Mouse (Mus musculus): ENCODE measurements around the gene Rfpl4b.
"Not testable (repeated sequence)": the region's sequence is repeated elsewhere in the genome, so short reads cannot be mapped to it uniquely, and the experiment has no call there.

Gene Rfpl4b

GRCm38 (mm10) chr10:38821679-38822078, at the start of gene Rfpl4b:
Rfpl4b (minus strand) TSS chr10:38821779.
- DNase-seq: no peak

DNA sequence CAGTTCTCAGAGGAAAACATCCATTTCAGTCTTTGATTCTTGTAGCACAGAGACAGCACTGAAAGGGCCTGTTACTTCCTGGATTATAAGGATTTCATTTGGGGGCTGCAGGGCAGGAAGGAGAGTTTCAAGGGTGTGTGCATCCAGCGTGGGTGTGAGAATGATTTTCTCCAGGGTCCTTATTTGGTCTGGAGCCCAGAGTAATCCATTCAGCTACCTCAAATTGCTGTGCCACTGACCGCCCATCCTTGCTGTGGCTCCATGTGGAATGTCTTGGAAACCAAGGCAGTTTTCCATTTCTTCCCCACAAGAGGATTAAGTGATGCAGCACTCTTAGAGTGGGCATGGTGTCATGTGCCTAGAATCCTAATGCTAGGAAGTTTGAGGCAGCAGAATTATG, 33.6 kb upstream of the Rfpl4b start:
- no peak for DNase-seq

GRCm38 (mm10) chr10:38850006-38850405, 28.4 kb upstream of the Rfpl4b start:
- DNase-seq: not testable (repeated sequence)

GRCm38 (mm10) chr10:38848884-38849499, 27.4 kb upstream of the Rfpl4b start:
- DNase-seq: peak; percentile 75

- no peak for DNase-seq
These were observed 26.7 kb upstream of the Rfpl4b start for GRCm38 (mm10) chr10:38848231-38848630.

GRCm38 (mm10) chr10:38823741-38824140, 2.2 kb upstream of the Rfpl4b start:
- DNase-seq: no peak

DNA sequence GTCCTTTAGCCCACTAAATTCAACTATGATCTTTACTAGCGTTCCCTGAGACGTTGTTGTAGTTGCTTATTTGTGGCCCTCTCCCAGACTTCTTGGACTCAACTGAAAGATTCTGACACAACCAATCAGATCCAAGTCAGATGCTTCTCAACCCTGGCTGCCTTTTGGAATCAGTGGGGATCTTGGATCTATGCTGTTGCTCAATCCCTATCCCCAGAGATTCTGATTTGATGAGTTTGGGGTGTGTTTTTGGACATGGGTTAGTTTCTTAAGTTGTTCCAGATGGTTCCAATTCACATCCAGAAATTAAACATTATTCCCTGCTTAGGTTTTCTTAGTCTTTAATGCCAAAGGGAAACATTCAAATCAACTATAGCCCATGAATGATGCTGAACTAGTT, 15.5 kb downstream of the Rfpl4b start:
- DNase-seq: no peak

DNA sequence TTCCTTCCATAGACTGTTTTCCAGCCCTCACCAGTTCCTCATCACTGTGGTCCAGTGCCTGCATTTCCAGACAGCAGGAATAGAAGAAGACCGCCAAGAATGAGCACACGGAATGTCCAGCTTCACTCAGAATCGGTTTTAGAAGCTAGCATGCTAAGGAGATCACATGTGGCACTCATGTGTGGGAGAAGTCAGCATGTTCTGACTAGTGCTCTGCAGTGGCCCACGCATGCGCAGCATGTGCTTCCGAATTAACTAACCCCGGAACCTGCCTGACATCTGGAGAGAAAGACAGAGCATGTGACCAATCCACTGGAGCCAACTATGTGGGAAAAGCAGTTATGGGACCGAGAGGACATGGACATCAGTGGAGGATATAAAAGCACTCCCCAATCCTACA, 17.5 kb downstream of the Rfpl4b start:
- DNase-seq: no peak

DNA sequence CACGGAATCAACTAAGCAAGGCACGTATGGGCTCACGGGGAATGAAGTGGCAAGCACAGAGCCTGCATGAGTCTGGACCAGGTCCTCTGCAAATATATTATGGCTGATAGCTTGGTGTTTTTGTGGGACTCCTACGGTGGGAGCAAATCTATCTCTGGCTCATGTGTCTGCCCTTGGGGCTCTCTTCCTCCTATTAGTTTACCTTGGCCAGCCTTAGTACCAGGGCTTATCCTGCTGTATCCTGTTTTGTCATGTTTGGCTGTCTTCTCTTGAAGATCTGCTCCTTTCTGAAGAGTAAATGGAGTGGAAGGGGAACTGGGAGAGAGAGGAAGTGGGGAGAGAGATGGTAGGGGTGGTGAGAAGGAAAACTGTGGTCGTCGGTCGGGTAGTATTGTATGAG, 18.3 kb downstream of the Rfpl4b start:
- DNase-seq: no peak

DNA sequence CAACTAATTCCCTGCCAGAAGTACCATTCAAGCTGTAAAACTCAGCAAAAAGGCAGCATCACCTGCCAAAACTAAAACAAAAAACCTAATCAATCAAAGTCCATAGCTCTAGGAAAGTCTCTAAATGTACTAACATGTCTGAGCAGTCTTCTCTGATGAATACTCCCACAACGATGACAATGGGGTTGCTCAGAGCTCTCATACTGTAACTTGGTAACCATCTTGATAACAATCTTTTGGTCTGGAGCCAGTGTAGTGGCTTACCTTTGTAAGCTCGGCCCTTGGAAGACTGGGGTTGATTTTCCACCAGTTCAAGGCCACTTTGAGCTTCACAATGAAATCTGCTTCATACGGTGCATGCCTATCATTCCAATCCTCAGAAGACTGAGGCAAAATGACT, 33.0 kb downstream of the Rfpl4b start:
- no peak for DNase-seq
